Mouse (Mus musculus) embryo, embryonic 10 days (tissue): ENCODE results near the gene Rabl2.

Experiments used
- DNase-seq: peaks from one replicate; pipeline ENCODE4 v3.0.0-alpha.2; 2015; ENCODE audit warnings: low spot score

Rabl2 gene

GRCm38 (mm10) chr15:89551733-89552132 lies 40.0 kb downstream of the Rabl2 start:
- no peak for DNase-seq

- DNase-seq = no peak
Observed at GRCm38 (mm10) chr15:89550506-89550905, 41.2 kb downstream of the Rabl2 start.

GRCm38 (mm10) chr15:89548837-89549236 lies 42.9 kb downstream of the Rabl2 start:
- DNase-seq = peak; percentile 22

DNA sequence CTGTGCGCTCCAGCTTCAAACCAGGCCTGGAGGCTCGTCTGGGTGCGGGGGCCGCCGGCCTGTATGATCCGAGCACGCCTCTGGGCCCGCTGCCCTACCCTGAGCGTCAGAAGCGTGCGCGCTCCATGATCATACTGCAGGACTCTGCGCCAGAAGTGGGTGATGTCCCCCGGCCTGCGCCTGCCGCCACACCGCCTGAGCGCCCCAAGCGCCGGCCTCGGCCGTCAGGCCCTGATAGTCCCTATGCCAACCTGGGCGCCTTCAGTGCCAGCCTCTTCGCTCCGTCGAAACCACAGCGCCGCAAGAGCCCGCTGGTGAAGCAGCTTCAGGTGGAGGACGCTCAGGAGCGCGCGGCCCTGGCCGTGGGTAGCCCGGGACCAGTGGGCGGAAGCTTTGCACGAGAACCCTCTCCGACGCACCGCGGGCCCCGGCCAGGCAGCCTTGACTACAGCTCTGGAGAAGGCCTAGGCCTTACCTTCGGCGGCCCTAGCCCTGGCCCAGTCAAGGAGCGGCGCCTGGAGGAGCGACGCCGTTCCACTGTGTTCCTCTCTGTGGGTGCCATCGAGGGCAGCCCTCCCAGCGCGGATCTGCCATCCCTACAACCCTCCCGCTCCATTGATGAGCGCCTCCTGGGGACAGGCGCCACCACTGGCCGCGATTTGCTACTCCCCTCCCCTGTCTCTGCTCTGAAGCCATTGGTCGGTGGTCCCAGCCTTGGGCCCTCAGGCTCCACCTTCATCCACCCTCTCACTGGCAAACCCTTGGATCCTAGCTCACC lies 43.7 kb downstream of the Rabl2 start:
- DNase-seq = peak; percentile 85

DNA sequence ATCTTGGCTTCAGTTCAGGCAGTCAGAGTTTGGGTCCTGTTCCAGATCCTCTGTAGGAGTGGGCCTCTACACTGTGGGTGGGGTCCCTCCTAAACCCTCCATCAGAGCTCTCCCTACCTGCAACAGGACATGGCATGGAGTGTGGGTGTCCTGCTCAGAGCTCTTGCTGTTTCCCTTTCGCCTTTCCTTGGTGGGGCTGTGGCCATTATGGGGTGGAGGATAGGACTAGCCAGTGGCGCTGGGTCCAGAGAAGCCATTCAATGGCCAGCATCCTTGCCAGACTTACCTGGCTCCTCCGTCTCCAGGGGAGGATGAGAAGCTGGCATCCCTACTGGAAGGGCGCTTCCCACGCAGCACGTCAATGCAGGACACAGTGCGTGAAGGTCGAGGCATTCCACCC lies 44.4 kb downstream of the Rabl2 start:
- no peak for DNase-seq

- DNase-seq = no peak
Observed at GRCm38 (mm10) chr15:89544171-89544570, 47.6 kb downstream of the Rabl2 start.

DNA sequence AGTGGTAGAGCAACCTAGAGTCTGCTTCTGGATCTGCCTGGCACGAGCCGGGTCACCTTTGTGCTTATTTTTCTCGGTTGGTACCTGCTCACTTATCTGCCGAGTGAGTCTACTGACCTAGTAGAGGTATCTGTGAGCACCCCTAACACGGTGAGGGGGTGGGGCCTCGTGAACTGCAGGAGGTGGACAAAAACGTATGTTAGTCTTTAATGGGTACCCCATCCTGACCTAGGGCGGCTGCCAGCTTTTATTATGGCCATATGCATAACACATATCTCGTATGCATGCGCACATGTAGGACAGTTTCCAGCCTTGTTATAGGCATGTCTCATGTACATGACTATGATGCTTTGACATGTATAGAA lies 57.9 kb downstream of the Rabl2 start:
- DNase-seq = no peak

GRCm38 (mm10) chr15:89532924-89533842 lies 58.5 kb downstream of the Rabl2 start:
- DNase-seq = no peak
